Mouse (Mus musculus) forebrain, embryonic 11.5 days (tissue): ENCODE measurements around the gene Cdc42. TPM values are rescaled to one million over a fixed set of nuclear protein-coding genes. Genes with fewer than 3 reads are reported as not detected.

Source experiments
- ATAC-seq: fragments of 200-750 bp; cut with Nextera tagmentation; replicated peaks from 2 replicates; pipeline ENCODE4 v1.8.0; 2017; ENCODE audit warnings: moderate TSS enrichment; ENCODE audit not compliant: low FRiP score
- DNase-seq: peaks from one replicate; pipeline ENCODE4 v3.0.0-alpha.2; 2017; ENCODE audit warnings: low spot score
- H3K27ac ChIP-seq: fragments of 300-500 bp; sonication (generic); 2 replicates; pipeline ENCODE4 v1.5.1; 2014; ENCODE audit warnings: low read depth, low read length
- H3K27me3 ChIP-seq: fragments of 300-500 bp; sonication (generic); 2 replicates; pipeline ENCODE4 v1.6.1; 2014; ENCODE audit warnings: mild to moderate bottlenecking, low read length, mixed read lengths; ENCODE audit not compliant: control insufficient read depth, insufficient read depth
- H3K36me3 ChIP-seq: fragments of 300-500 bp; sonication (generic); 2 replicates; pipeline ENCODE4 v1.6.1; 2014; ENCODE audit warnings: mild to moderate bottlenecking, low read length, moderate library complexity, mixed read lengths; ENCODE audit not compliant: control insufficient read depth, insufficient read depth
- H3K4me1 ChIP-seq: fragments of 300-500 bp; sonication (generic); replicated peaks from 2 replicates; pipeline ENCODE4 v1.6.1; 2014; ENCODE audit warnings: low read length, mixed read lengths; ENCODE audit not compliant: control insufficient read depth, insufficient read depth
- H3K4me2 ChIP-seq: fragments of 300-500 bp; sonication (generic); 2 replicates; pipeline ENCODE4 v1.6.1; 2014; ENCODE audit warnings: low read depth, mild to moderate bottlenecking, low read length, moderate library complexity, mixed read lengths; ENCODE audit not compliant: severe bottlenecking
- H3K4me3 ChIP-seq: fragments of 300-500 bp; sonication (generic); 2 replicates; pipeline ENCODE4 v1.5.1; 2014; ENCODE audit warnings: low read depth, low read length
- H3K9ac ChIP-seq: fragments of 300-500 bp; sonication (generic); 2 replicates; pipeline ENCODE4 v1.6.1; 2014; ENCODE audit warnings: low read length
- H3K9me3 ChIP-seq: fragments of 300-500 bp; sonication (generic); 2 replicates; pipeline ENCODE4 v1.6.1; 2016; ENCODE audit warnings: low read length, mixed read lengths; ENCODE audit not compliant: control insufficient read depth
- WGBS: fragments of 180-500 bp; shearing (Covaris S2); extraction: QIAGEN DNeasy Blood & Tissue Kit; methylation state at CpG from one replicate; pipeline ENCODE4 v1.1.7; 2014; 5-methylcytosine and 5-hydroxymethylcytosine counted together
- polyA plus RNA-seq: library from polyadenylated mRNA; unstranded; fragments of >200 nt; fragmentation: Nextera tagmentation; extraction: Ambion mirVana; gene quantifications from 2 replicates; pipeline ENCODE4 v1.2.1, GENCODE M21; 2014

Cdc42 gene
- polyA plus RNA-seq, 1 experiment from 2014 or later = 623 TPM

- WGBS = 95% methylated on average over 13 of the region's 13 CpGs
Measured at GRCm38 (mm10) chr4:137300227-137300626, 57.3 kb downstream of the Cdc42 start.

GRCm38 (mm10) chr4:137298406-137298805, 59.1 kb downstream of the Cdc42 start:
- H3K9ac ChIP-seq = no peak overlapping the region
- no peak for DNase-seq
- no peaks in the 10 kb centered on the region for H3K9me3 ChIP-seq
- ATAC-seq = no peak
- no peaks in the 10 kb centered on the region for H3K27me3 ChIP-seq
- WGBS = 85% methylated on average over 8 of the region's 8 CpGs
- H3K27ac ChIP-seq = no peak overlapping the region
- H3K4me1 ChIP-seq = 0 out of 2 replicates have a peak, but pooled peaks cover 2% of the 10 kb centered on the region
- H3K36me3 ChIP-seq = no peaks in the 10 kb centered on the region
- no peak overlapping the region for H3K4me2 ChIP-seq
- H3K4me3 ChIP-seq = no peak overlapping the region

More at GRCm38 (mm10) chr4:137300227-137300626, 57.3 kb downstream of the Cdc42 start:
- ATAC-seq = no peak
- no peak overlapping the region for H3K27ac ChIP-seq
- no peak overlapping the region for H3K9ac ChIP-seq
- no peaks in the 10 kb centered on the region for H3K9me3 ChIP-seq
- no peak for DNase-seq
- no peaks in the 10 kb centered on the region for H3K27me3 ChIP-seq
- no peaks in the 10 kb centered on the region for H3K36me3 ChIP-seq
- H3K4me3 ChIP-seq = no peak overlapping the region
- H3K4me1 ChIP-seq = 0 out of 2 replicates have a peak, but pooled peaks cover 2% of the 10 kb centered on the region
- no peak overlapping the region for H3K4me2 ChIP-seq

- DNase-seq = no peak
- 0 out of 2 replicates have a peak, but pooled peaks cover 2% of the 10 kb centered on the region for H3K4me1 ChIP-seq
- H3K27me3 ChIP-seq = no peaks in the 10 kb centered on the region
- ATAC-seq = no peak
- no peaks in the 10 kb centered on the region for H3K36me3 ChIP-seq
- H3K9ac ChIP-seq = no peak overlapping the region
- no peaks in the 10 kb centered on the region for H3K9me3 ChIP-seq
- WGBS = 85% methylated on average over 4 of the region's 4 CpGs
- H3K4me3 ChIP-seq = no peak overlapping the region
- H3K4me2 ChIP-seq = no peak overlapping the region
- H3K27ac ChIP-seq = no peak overlapping the region
Measured at GRCm38 (mm10) chr4:137297611-137298010, 59.9 kb downstream of the Cdc42 start.

- Histone ChIP-seq H3K4me3 (no peak overlapping the region), H3K4me2 (no peak overlapping the region), H3K27me3 (no peaks in the 10 kb centered on the region), H3K9ac (no peak overlapping the region), H3K9me3 (no peaks in the 10 kb centered on the region), H3K36me3 (no peaks in the 10 kb centered on the region), H3K4me1 (no peaks in the 10 kb centered on the region), H3K27ac (no peak overlapping the region)
- ATAC-seq (no peak), DNase-seq (no peak)
- 81% methylated on average over 8 of the region's 8 CpGs for WGBS
Measured at GRCm38 (mm10) chr4:137294951-137295350, 62.6 kb downstream of the Cdc42 start.

- no peak overlapping the region for H3K4me2 ChIP-seq
- H3K9ac ChIP-seq = no peak overlapping the region
- H3K4me3 ChIP-seq = no peak overlapping the region
- H3K9me3 ChIP-seq = no peaks in the 10 kb centered on the region
- DNase-seq (no peak), ATAC-seq (no peak)
- WGBS = 71% methylated on average over 5 of the region's 5 CpGs
- no peaks in the 10 kb centered on the region for H3K4me1 ChIP-seq
- no peaks in the 10 kb centered on the region for H3K27me3 ChIP-seq
- no peaks in the 10 kb centered on the region for H3K36me3 ChIP-seq
- no peak overlapping the region for H3K27ac ChIP-seq
Measured at GRCm38 (mm10) chr4:137294474-137294873, 63.0 kb downstream of the Cdc42 start.

- Histone ChIP-seq H3K27me3 (no peaks in the 10 kb centered on the region), H3K4me1 (no peaks in the 10 kb centered on the region), H3K36me3 (no peaks in the 10 kb centered on the region), H3K9ac (no peak overlapping the region), H3K4me2 (no peak overlapping the region), H3K4me3 (no peak overlapping the region), H3K9me3 (no peaks in the 10 kb centered on the region), H3K27ac (no peak overlapping the region)
- no peak for DNase-seq
- ATAC-seq = no peak
- 84% methylated on average over 7 of the region's 7 CpGs for WGBS
Measured at GRCm38 (mm10) chr4:137294032-137294431, 63.5 kb downstream of the Cdc42 start.

- ATAC-seq (no peak), DNase-seq (no peak)
- H3K4me1 ChIP-seq = no peaks in the 10 kb centered on the region
- H3K27me3 ChIP-seq = no peaks in the 10 kb centered on the region
- H3K4me3 ChIP-seq = no peak overlapping the region
- H3K4me2 ChIP-seq = no peak overlapping the region
- H3K27ac ChIP-seq = no peak overlapping the region
- whole genome bisulfite sequencing = 84% methylated on average over 7 of the region's 7 CpGs
- H3K9me3 ChIP-seq = no peaks in the 10 kb centered on the region
- H3K36me3 ChIP-seq = no peaks in the 10 kb centered on the region
- no peak overlapping the region for H3K9ac ChIP-seq
Measured at GRCm38 (mm10) chr4:137292625-137293024, 64.9 kb downstream of the Cdc42 start.

- Histone ChIP-seq H3K4me3 (no peak overlapping the region), H3K27me3 (no peaks in the 10 kb centered on the region), H3K4me1 (no peaks in the 10 kb centered on the region), H3K9ac (no peak overlapping the region), H3K27ac (no peak overlapping the region), H3K4me2 (no peak overlapping the region), H3K9me3 (no peaks in the 10 kb centered on the region), H3K36me3 (no peaks in the 10 kb centered on the region)
- ATAC-seq (no peak), DNase-seq (no peak)
- WGBS = 90% methylated on average over 3 of the region's 3 CpGs
Measured at GRCm38 (mm10) chr4:137290250-137290649, 67.3 kb downstream of the Cdc42 start.

- ATAC-seq (no peak), DNase-seq (no peak)
- no peak overlapping the region for H3K4me3 ChIP-seq
- no peaks in the 10 kb centered on the region for H3K9me3 ChIP-seq
- no peak overlapping the region for H3K4me2 ChIP-seq
- no peak overlapping the region for H3K27ac ChIP-seq
- no peaks in the 10 kb centered on the region for H3K4me1 ChIP-seq
- H3K9ac ChIP-seq = no peak overlapping the region
- H3K27me3 ChIP-seq = no peaks in the 10 kb centered on the region
- WGBS = 91% methylated on average over 6 of the region's 6 CpGs
- no peaks in the 10 kb centered on the region for H3K36me3 ChIP-seq
Measured at GRCm38 (mm10) chr4:137289701-137290100, 67.8 kb downstream of the Cdc42 start.
